In the genomic region with DNA sequence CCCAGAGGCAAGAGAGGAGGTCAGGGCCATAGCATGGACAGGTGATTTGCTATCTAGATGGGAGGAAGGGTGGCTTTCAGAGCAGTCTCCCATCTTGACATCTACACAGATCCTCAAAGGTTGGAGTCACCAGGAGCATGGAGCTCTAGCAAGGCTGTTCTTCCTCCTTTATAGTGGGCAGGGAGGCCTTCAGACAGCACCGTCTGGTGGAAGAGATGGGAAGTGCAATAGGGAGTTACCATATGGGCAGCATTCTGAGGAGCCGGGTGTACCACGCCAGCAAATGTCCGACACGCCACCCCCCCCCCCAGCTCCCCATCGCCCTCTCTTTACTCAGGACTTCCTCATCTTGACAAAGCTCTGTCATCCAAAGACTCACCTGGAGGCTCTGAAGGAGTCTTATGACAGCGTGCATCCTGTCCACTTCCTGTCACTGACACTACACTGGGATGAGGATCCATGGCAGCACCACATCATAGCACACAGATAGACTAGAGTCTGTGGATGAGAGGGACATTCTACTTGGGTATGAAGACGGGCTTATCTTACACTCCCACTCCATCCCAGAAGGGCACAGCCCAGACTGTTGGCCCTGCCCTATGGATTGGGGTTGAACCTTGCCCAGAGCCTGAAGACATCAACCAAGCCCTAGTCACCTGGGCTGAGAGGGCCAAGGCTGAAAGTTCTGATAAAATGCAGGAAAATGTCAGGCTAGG, we compare ENCODE assay signal across 9 mouse cellular contexts. TPM values are rescaled to one million over a fixed set of nuclear protein-coding genes. Genes with fewer than 3 reads are reported as not detected.
A peak's percentile ranks its signal among the peaks of the same experiment; 100 is the strongest.
DNase-seq lines count a peak whose midpoint lies in the region; ATAC-seq and TF ChIP-seq lines count a peak whose summit lies in the region.
"Had no signal": no experiment of that assay in that cellular context is flagged by ENCODE, and none has a peak within 500 bp of the region (broad histone marks: within the 10 kb centered on the region; RNA-seq: fewer than 3 reads in every experiment).

No protein-coding gene starts in this region.

- H3K4me1 ChIP-seq in E14TG2a.4 (replicated peaks; ENCODE audit: low read depth, low read length), result peaks cover 9% of the 10 kb centered on the region; the same call in 1 of the 2 replicates
- no peaks in the 10 kb centered on the region for H3K4me1 ChIP-seq in lung, adult 2 months (ENCODE audit: control insufficient read depth, insufficient read depth, low read length)

- H3K9me3 ChIP-seq in E14TG2a.4 (ENCODE audit: low read length), result no peaks in the 10 kb centered on the region

- ATAC-seq in cerebellum, adult (ENCODE audit: insufficient number of reproducible peaks, low FRiP score, low TSS enrichment), result peak; percentile 23; the same call in 1 of the 2 replicates

- no peaks in the 10 kb centered on the region for H3K36me3 ChIP-seq in E14TG2a.4 (ENCODE audit: insufficient read depth, low read length)

- no peak overlapping the region for H3K27ac ChIP-seq in gastrocnemius, adult 2 months

- 15% methylated on average over 8 of the region's 8 CpGs for WGBS in lung, adult 2 months

- TF ChIP-seq POLR2A in lung, adult 2 months (IDR thresholded peaks at IDR 0.05; ENCODE audit: borderline replicate concordance, extremely low read depth, low read depth, low read length), result no peak

- no peak overlapping the region for H3K4me3 ChIP-seq in gastrocnemius, adult 2 months
- no peak overlapping the region for H3K4me3 ChIP-seq in E14TG2a.4 (replicated peaks; ENCODE audit: low read length)
- H3K4me3 ChIP-seq in lung, adult 2 months (replicated peaks; ENCODE audit: extremely low read depth, low read depth, low read length), result no peak overlapping the region

- intact Hi-C loops in gastrocnemius, adult 2 months (cut with DNase I), result loop anchor here (1.0 to 2.0 kb wide), 3 partner anchors 34 to 159 kb away; a partner anchor contains a TSS
- intact Hi-C loops in gastrocnemius, postnatal 14 days (cut with DNase I; ENCODE audit: low total_unique reads), result loop anchor here (5.0 to 10.0 kb wide), 2 partner anchors 34 to 156 kb away; a partner anchor contains a TSS

- DNase-seq in gastrocnemius, adult 2 months, result peak; percentile 61
- DNase-seq in gastrocnemius, postnatal 25 days, result no peak
- peak; percentile 48 for DNase-seq in gastrocnemius, postnatal 14 days
- DNase-seq in kidney, postnatal 36 days, result peak; percentile 55 to 82
- DNase-seq in lung, adult 2 months, result peak; percentile 55
- peak; percentile 61 for DNase-seq in right cerebral cortex, postnatal 25 days

- H3K27me3 ChIP-seq in E14TG2a.4 (ENCODE audit: insufficient read depth, low read length), result peaks cover 41% of the 10 kb centered on the region

- peak; percentile 84 for TF ChIP-seq CTCF in gastrocnemius, adult 2 months (IDR thresholded peaks at IDR 0.05)
- TF ChIP-seq CTCF in E14TG2a.4 (conservative IDR thresholded peaks at IDR 0.05; ENCODE audit: low read length), result peak; percentile 100
- peak; percentile 82 for TF ChIP-seq CTCF in lung, adult 2 months (IDR thresholded peaks at IDR 0.05; ENCODE audit: insufficient read depth, low read length)

RNA-seq across cellular contexts. Expression of a gene that starts 6.8 kb away (rescaled TPM):
- total RNA-seq in gastrocnemius, adult 2 months (2021), result not detected
- not detected for total RNA-seq in gastrocnemius, postnatal 25 days (2021)
- not detected for total RNA-seq in gastrocnemius, postnatal 14 days (2021)
- polyA plus RNA-seq in lung, adult 2 months (2012; rRNA removed), result not detected in 2 replicates
- total RNA-seq: left cerebral cortex, adult 8-10 months had no signal

RNA-seq across cellular contexts. Expression of a gene that starts 24.1 kb away (rescaled TPM):
- 10 to 100 TPM; 21.6 to 28.7 TPM for total RNA-seq in gastrocnemius, adult 2 months (2021)
- total RNA-seq in gastrocnemius, postnatal 25 days (2021), result 10 to 100 TPM; 21.6 to 26.6 TPM
- 10 to 100 TPM; 20.3 to 21.7 TPM for total RNA-seq in gastrocnemius, postnatal 14 days (2021)
- polyA plus RNA-seq in lung, adult 2 months (2012; rRNA removed), result 98.7 and 124 TPM in 2 replicates

RNA-seq across cellular contexts. Expression of a gene that starts 37.6 kb away (rescaled TPM):
- 10 to 100 TPM in 1 of 2 experiments, 1 to 10 TPM in 1; 9.7 to 12.0 TPM for total RNA-seq in gastrocnemius, adult 2 months (2021)
- total RNA-seq in gastrocnemius, postnatal 25 days (2021), result 1 to 10 TPM; 9.6 to 10.0 TPM
- 10 to 100 TPM; 12.1 to 12.7 TPM for total RNA-seq in gastrocnemius, postnatal 14 days (2021)
- polyA plus RNA-seq in lung, adult 2 months (2012; rRNA removed), result 41.9 and 55.2 TPM in 2 replicates

RNA-seq across cellular contexts. Expression of a gene that starts 37.7 kb away (rescaled TPM):
- total RNA-seq in gastrocnemius, adult 2 months (2021), result 10 to 100 TPM; 17.9 to 28.5 TPM
- total RNA-seq in gastrocnemius, postnatal 25 days (2021), result 10 to 100 TPM; 21.6 to 24.7 TPM
- 10 to 100 TPM; 28.7 to 42.6 TPM for total RNA-seq in gastrocnemius, postnatal 14 days (2021)
- polyA plus RNA-seq in lung, adult 2 months (2012; rRNA removed), result 31.5 and 34.8 TPM in 2 replicates

RNA-seq across cellular contexts. Expression of a gene that starts 47.3 kb away (rescaled TPM):
- not detected for total RNA-seq in gastrocnemius, adult 2 months (2021)
- not detected for total RNA-seq in gastrocnemius, postnatal 25 days (2021)
- not detected for total RNA-seq in gastrocnemius, postnatal 14 days (2021)
- 0.34 TPM in 1 of 2 replicates, not detected in the other for polyA plus RNA-seq in lung, adult 2 months (2012; rRNA removed)
- total RNA-seq: left cerebral cortex, adult 8-10 months had no signal
